Mouse (Mus musculus) bone marrow macrophage, adult 2 months (primary cell): ENCODE measurements around the gene Gm29666.

Source experiments
- CTCF ChIP-seq: IDR thresholded peaks from 2 replicates; pipeline ENCODE4 v1.5.1; 2012; ENCODE audit warnings: low read depth, mild to moderate bottlenecking, low read length, moderate library complexity
- POLR2A ChIP-seq: IDR thresholded peaks from 2 replicates; pipeline ENCODE4 v1.6.1; 2012; ENCODE audit warnings: mild to moderate bottlenecking, low read depth, low read length, borderline replicate concordance

DNA sequence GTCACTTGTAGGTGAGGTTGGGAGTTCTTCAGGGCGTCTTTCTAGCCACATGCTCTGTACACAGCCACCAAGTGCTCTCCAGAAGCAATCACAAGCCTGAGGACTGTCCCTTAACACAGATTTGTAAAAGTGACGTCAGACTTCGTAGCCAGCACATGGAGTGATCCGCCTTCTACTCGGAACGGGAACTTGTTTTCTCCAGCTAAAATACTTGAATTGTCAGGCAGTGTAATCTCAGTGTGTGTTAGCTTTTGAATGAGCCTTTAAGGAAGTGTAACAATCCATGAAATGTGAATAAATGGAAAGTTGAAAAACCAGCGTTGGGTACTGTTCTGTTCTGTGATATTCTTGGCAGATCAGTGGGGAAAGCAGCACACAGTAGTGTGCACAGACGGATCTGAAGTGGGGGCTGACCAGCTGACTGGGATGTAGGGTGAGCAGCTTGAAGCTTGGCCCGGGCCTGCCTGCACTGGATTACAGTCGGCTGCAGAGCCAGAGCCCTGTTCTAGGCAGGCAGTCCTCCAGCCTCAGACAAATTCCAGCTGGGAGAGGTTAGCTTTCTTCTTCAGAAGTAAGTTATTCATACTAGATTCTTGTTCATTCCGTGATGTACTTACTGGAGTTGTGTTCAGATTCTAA is 22.9 kb upstream of the Gm29666 start:
- no peak for TF ChIP-seq POLR2A
- TF ChIP-seq CTCF: no peak
